Mouse (Mus musculus) cerebellum, adult 9-11 months (tissue): ENCODE measurements around the gene Chmp3.

ENCODE experiments used
- DNase-seq: peaks from one replicate; pipeline ENCODE4 v3.0.0; 2022

The Chmp3 gene

DNA sequence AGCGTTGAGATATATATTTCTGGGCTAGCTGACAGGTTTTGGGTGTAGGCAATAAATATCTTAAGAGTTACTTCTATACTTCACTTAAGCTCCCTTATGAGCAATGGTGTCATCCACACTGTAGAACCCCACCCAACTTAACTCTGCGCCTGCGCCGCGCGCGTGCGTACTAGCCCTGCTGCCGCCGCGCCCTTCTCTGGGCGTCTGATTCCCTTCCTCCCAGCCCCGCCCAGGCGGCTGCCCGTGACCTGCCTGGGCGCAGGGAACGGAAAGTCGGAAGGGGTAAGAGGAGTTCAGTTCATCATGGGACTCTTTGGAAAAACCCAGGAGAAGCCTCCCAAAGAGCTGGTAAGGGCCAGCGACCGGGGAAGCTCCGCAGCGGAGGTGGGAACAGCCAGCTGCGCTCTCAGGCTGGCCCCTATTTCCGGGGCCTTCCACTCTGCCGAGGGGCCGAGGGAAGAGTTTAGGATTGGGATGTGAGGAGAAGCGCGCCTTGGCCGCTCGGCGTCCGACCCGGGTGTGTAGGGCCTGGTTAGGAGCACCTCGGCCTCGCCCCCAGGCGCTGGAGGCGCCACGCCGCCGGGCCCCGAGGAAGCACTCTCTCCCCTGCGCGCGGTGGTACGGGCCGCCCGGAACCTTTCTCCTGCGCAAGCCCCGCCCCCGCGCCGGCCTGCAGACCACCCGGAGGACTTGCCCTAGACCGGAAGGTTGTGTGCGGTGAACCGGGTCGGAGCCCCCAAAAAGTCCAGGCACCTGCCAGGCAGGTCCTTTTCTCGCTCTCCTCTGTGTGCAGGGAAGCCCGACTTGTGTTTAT lies at the start of gene Chmp3:
TSS of gene Chmp3 (plus strand) at position 112 of the 814 bp plus-strand sequence.
- DNase-seq, result peak; percentile 95

DNA sequence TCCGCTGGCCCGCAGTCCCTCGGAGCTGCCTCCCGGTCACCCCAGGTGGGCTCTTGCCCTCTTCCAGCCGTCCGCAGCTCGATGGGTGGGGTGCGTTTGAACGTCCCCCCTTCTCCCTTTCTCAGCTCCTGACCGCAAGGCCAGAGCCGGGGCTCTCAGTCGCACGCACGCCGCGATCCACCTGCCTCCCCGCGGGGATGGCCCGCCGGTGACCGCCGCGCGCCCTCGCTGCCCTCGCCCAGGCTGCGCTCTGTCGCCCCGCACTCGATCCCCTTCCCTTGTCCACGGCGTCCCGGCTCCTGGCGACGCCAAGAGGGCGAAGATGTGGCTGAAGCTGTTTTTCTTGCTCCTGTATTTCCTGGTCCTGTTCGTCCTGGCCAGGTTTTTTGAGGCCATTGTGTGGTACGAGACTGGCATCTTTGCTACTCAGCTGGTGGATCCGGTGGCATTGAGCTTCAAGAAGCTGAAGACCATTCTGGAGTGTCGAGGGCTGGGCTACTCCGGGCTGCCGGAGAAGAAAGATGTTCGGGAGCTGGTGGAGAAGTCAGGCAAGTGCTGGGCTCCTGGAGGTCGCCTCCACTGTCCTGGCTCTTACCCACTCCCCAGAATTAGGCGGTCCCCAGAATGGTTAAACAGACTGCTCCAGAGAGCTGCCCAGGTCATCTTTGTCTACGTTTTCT lies 49.1 kb upstream of the Chmp3 start:
- peak; percentile 76 for DNase-seq

- no peak for DNase-seq
Measured at GRCm38 (mm10) chr6:71500575-71500974, 43.0 kb upstream of the Chmp3 start.

GRCm38 (mm10) chr6:71503001-71503400 lies 40.6 kb upstream of the Chmp3 start:
- DNase-seq, result no peak

- DNase-seq, result no peak
Measured at GRCm38 (mm10) chr6:71503670-71504069, 39.9 kb upstream of the Chmp3 start.

DNA sequence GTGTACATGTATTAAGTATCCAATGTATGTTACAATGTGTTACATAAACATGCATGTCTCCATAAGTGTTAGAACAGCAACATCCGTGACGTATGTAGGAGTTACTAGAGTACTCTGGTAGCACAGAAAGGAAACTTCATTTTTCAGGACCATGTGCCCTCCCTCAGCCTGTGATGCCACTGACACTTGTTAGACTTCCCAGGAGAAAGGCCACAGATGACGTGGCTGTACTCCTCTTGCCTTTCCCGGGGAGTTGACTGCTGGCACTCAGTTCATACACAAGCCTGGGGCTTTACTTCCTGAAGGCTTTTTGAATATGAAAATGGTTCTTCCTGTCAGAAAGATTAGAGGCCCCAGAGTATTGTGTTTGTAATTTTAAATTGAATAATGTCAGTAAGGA lies 39.5 kb upstream of the Chmp3 start:
- no peak for DNase-seq

GRCm38 (mm10) chr6:71505671-71506070 lies 37.9 kb upstream of the Chmp3 start:
- DNase-seq, result no peak

- DNase-seq, result peak; percentile 66
Measured at GRCm38 (mm10) chr6:71519476-71519875, 24.1 kb upstream of the Chmp3 start.

- DNase-seq, result peak; percentile 97
Measured at GRCm38 (mm10) chr6:71525556-71525955, 18.0 kb upstream of the Chmp3 start.

DNA sequence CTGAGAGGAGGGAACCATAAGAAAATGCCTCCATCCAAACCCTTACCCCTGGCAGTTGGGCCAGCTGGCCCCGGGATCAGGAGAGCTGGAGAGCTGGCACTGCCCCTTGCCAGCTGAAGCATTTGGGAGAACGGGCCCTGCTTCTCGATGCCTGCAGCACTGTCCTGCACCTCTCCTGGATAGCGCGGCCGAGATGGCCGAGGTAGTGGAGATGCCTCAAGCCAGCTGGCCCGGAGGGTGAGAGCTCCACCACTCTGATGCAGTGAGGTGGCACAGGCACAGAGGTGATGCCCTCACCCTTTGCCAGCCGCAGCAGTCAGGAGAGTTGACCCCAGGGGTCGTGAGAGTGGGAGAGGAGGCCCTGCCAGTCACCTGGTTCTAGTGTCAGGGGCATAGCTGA lies 16.5 kb upstream of the Chmp3 start:
- peak; percentile 79 for DNase-seq

DNA sequence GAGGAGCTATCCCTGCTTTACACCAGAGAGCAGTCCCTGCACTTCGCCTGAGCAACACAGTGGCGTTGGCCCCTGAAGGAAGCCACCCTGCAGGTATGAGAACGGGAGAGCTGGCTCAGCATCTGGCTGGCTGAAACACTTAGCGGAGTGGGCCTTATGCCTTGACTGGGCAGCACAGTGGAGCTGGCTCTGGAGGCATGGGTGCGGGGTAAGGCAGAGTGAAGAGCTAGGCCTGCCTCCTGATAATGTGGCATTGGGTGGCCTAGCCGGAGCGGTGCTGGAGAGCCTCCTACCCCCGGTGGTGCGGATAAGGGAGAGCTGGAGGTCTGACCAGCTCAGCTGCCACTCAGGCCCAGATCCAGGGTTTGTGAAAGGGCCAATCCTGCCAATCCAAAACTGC lies 15.8 kb upstream of the Chmp3 start:
- DNase-seq, result peak; percentile 60

GRCm38 (mm10) chr6:71530176-71530575 lies 13.4 kb upstream of the Chmp3 start:
- DNase-seq, result peak; percentile 76

- DNase-seq, result no peak
Measured at GRCm38 (mm10) chr6:71537286-71537685, 6.3 kb upstream of the Chmp3 start.

DNA sequence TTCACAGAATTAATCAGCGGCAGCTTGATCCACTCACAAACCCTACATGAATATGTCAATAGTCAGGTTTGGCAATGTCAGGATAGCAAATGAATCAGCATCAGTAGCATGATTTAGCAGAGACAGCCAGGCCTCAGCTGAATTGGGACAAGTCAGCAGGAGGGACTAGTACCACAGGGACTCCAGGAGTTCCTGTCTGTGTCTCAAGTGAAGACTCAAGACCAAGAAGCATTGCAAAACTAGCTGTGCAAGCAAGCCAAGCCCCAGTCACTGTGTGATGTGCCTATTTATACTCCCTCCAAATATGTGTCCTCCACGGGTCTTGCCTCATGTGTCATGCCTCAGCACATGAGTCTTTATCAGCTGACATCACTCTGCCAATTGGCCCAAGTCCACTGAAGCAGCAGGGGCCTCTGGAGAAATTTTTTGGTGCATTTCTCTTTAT lies 11.9 kb downstream of the Chmp3 start:
- no peak for DNase-seq

DNA sequence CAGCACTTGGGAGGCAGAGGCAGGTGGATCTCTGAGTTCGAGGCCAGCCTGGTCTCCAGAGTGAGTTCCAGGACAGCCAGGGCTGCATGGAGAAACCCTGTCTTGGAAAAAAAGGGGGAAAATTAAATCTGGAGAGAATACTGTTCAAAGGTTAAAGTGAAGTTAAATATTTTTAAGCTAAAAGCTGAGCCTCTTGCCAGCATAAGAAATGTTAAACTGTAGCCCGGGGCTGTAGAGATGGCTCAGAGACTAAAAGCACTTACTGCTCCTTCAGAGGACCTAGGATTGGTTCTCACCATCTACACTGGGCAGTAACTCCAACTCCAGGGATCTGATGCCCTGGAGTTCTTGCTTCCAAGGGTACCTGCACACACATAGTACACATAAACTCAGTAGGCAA lies 13.2 kb downstream of the Chmp3 start:
- no peak for DNase-seq

- no peak for DNase-seq
Measured at GRCm38 (mm10) chr6:71568616-71569015, 25.0 kb downstream of the Chmp3 start.

- no peak for DNase-seq
Measured at GRCm38 (mm10) chr6:71569025-71569424, 25.4 kb downstream of the Chmp3 start.

- DNase-seq, result no peak
Measured at GRCm38 (mm10) chr6:71575359-71575758, 31.8 kb downstream of the Chmp3 start.

- no peak for DNase-seq
Measured at GRCm38 (mm10) chr6:71579478-71579877, 35.9 kb downstream of the Chmp3 start.

GRCm38 (mm10) chr6:71583198-71583597 lies 39.6 kb downstream of the Chmp3 start:
- no peak for DNase-seq

- no peak for DNase-seq
Measured at GRCm38 (mm10) chr6:71589401-71589800, 45.8 kb downstream of the Chmp3 start.

DNA sequence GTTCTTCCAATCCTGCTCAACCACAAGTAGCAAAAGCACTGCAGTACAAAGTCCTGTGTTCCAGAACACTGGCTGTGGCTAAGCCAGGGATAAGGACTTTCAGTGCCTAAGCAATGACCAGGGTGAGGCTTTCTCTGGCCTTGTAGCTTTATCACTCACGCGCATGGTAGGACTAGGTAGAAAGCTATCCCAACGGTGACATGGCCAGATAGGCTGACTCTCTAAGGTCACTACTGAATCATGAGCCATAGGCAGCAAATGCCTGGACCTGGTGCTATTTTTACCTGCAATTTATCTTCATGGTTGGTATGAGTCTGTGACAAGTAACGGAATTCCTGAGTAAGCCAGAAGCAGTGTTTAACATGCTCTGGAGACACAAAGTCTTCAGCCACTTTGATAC lies 46.6 kb downstream of the Chmp3 start:
- no peak for DNase-seq

DNA sequence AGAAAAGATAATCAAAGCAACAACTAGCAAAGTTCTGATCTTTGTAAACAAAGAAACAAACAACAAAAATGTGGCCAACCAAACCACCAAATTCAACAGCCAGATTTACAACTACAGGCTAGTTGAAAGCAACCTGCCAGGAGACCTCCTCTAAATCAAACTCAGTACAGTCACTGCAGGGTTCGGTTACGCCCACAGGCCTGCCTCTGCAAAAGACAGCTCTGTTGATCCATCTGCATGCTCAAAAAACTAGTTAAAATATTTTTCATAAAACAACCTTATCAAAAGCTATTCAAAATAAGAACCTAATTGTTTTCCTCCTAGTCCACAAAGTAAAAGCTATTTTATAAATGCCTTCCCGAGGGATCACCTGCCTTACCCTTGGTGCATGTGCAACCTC lies 64.2 kb downstream of the Chmp3 start:
- no peak for DNase-seq

DNA sequence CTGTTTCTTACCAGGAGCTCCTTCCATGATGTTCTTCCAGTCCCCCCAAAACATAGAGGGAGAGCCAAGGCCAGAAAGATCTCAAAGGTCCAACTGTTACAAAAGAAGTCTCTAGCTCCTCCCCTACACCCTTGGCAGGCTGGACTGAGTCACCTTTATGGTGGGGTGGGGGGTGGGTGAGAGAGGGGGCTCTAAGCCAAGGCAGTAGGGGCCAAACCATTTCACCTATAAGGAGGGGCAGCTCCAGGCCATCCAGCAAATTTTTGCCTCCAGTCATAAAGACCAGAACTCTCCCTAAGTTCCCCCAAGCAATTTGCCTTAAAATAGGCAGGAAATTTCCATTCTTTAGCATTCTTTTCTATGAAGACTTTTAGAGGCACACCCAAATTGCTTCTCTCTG lies 65.4 kb downstream of the Chmp3 start:
- no peak for DNase-seq
